Mouse (Mus musculus) megakaryocyte-erythroid progenitor cell, adult 5-6 weeks (primary cell): ENCODE measurements around the gene Mkrn2os. TPM values are rescaled to one million over a fixed set of nuclear protein-coding genes. Genes with fewer than 3 reads are reported as not detected.

ENCODE experiments used
- ATAC-seq: replicated peaks from 2 replicates; pipeline ENCODE4 v1.8.0; 2016; ENCODE audit warnings: mild to moderate bottlenecking, inconsistent platforms; ENCODE audit not compliant: severe bottlenecking, poor library complexity, low FRiP score, low TSS enrichment
- total RNA-seq, 2 experiments: library from RNA; stranded (forward) in 1 of 2; stranded (reverse) in 1 of 2; fragments of 200-1000, 215-1000 nt in 1 of 2; fragments of >200 nt in 1 of 2; fragmentation: Nextera tagmentation in 1 of 2; gene quantifications; 2 replicates each; pipeline ENCODE4 v1.2.3; 2014 to 2017

Gene Mkrn2os
- total RNA-seq, 2 experiments from 2014 or later: not detected

GRCm38 (mm10) chr6:115584176-115584575 lies 8.2 kb downstream of the Mkrn2os start:
- ATAC-seq: peak; percentile 48; the same call in 1 of the 2 replicates

DNA sequence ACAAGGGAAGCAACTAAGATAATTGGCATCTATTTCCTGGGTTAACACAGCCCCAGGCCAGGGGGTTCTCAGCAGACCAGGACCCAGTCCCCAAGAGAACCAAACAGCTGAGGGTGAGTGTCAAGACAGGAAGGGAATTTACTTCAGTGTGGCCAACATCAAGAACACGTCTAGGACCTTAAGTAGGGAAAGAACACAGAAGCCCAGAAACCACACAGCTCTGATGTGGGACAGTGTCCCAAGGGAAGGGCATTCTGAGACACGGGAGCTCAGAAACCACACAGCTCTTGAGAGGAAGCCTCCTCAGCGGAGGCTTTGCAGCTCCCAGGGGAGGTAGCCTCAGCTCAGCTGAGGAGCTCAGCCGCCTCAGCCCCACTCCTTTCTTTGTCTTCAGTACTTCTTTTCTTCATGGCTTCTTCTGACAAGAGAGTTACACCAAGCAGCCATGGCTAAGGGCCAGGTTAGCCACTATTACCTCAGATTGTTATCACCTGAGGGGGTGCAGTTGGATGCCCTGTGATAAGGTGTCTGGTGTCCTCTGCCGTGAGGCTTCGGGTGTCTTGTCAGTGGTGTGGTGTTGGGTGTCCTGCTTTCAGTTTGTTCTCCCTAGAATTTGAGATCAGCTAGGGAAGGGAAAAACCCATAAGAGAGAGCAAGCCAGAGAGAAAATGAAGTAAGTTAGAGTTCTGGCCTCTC lies 8.8 kb downstream of the Mkrn2os start:
- ATAC-seq: peak; percentile 72

DNA sequence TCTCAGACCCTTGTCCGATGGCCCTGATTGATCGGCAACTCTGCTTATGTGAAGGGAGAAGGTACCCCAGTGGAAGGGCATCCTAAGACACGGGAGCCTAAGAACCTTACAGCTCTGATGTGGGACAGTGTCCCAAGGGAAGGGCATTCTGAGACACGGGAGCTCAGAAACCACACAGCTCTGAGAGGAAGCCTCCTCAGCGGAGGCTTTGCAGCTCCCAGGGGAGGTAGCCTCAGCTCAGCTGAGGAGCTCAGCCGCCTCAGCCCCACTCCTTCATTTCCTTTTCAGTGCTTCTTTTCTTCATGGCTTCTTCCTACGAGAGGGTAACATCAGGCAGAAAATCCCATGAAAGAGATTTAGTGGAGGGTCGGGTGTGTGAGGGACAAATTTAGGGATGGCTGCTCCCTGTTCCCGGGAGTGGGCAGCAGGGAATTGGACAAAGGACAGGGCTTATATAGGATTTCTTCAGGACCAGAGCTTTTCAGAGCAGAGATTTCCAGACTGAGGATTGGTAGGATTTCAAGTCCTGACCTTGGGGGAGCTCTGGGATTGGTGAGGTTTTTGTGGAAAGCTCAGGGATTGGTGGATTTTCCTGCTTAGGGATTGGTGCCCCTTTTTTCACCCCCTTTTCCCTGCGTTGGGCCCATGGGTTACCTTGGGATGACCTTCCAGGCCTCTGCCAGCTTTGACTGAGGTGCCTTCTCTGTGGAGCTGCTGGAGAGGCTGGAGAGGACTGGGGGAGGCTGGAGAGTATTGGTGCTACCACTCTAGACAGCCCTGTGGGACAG lies 9.9 kb downstream of the Mkrn2os start:
- ATAC-seq: no peak

DNA sequence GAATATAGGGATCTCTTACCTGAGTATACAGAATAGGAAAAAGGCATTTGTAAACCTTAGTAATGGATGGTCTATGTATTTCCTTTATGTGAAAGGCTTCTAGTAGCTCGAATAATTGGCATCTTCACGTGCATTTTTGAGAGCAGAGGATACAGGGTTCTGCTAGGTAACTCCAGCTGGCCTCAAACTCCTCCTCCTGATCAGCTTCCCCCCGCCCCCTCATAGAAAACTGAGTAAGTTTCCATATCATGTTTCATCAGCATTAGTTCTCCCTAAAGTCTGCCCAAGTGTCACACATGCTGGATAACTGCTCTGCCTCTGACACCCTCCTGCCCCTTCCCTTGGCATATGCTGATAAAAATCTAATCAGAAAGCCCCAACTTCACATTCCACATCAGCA lies 11.6 kb downstream of the Mkrn2os start:
- no peak for ATAC-seq

DNA sequence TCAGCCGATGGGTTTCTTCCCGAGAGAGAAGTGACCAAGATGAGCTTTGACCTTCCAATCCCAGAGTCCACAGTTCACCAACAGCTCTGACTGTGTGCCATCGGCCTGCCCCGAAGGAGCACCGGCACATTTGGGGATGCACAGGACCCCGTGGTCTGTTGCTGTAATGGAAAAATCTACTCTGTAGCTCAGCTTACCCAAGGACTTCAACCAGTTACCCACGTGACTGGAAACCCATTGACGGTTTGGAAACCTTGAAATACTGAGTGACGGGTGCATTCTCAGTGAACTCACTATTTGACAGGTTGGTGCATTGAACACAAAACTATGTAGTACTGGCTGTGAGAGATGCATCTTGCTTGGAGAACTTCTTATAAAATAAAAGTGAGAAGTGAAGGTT lies 14.4 kb downstream of the Mkrn2os start:
- ATAC-seq: no peak

GRCm38 (mm10) chr6:115577407-115577806 lies 15.0 kb downstream of the Mkrn2os start:
- no peak for ATAC-seq

GRCm38 (mm10) chr6:115574171-115574570 lies 18.2 kb downstream of the Mkrn2os start:
- no peak for ATAC-seq

DNA sequence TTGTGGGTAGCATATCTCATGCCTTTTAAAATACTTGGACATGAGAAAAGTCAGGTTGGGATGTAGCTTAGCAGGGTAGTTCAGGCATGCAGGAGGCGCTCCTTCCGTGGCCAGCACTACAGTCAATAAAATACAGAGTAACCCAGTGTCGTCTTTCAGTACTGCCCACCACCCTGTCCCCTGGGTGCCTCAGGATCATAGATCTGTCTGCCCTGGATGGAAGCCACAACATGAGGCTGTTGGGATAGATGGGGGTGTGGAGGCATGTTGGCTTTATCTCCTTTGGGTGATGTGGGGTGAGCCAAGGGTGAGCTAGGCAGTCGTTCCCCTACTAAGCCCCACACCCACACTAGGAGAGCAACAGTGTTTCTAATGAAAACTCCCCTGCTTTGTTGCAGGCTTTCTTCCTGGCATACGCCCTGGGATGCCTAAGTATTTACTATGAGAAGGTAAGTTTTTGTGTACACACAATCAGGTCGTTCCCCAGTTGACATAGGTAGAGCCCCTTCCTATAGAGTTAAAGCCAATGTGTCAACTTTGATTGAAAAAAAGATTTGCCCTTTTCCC lies 26.8 kb downstream of the Mkrn2os start:
- no peak for ATAC-seq

DNA sequence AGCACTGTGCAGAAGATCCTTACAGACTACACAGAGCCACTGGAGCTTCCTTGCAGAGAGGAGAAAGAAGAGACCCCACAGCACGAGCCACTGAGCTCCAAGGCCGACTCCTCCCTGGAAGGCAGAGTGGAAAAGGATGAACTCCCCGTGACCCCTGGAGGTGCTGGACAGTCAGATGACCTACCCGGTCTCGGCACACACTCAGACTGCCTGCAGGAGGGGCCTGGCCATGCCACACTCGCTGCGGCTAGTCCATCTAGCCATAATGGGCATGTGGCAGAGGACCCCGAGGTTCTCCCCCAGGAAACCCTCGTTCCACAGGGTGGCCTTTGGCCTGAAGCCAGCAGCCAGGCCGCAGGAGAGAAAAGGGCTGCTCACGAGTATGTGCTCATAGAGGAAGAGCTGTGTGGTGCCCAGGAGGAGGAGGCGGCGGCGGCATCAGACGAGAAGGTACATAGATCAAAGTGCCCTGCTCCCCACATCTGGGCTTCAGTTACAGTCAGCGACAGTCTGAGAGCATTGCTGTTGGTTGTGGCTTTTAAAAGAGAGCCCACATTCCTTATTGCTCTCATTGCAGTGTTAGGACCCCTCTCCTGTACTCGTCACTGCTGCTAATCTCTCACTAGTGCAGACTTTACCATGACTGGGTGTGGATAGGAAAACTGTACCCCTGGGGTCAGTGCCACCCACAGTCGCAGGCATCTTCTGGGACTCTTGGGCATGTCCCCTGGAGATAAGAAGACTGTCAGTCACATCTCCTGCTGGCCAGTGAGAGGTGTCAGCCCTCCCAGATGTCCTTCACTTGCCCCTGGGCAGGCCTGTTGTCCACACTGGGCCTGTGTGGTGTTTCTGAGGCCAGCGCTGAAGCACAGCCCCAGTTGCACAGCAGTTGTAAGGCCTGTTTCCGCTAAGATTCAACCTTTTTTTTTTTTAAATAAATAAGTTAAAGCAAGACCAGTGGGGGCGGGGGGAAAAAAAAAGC lies 32.4 kb downstream of the Mkrn2os start:
- no peak for ATAC-seq

- ATAC-seq: no peak
Observed at GRCm38 (mm10) chr6:115558176-115558575, 34.2 kb downstream of the Mkrn2os start.

GRCm38 (mm10) chr6:115555485-115555884 lies 36.9 kb downstream of the Mkrn2os start:
- no peak for ATAC-seq

- ATAC-seq: peak; percentile 39
Observed at GRCm38 (mm10) chr6:115546276-115546675, 46.1 kb downstream of the Mkrn2os start.

- peak; percentile 91 for ATAC-seq
Observed at GRCm38 (mm10) chr6:115544442-115544970, 47.9 kb downstream of the Mkrn2os start, which contains the start of gene Tsen2. Gene Tsen2, plus strand, starts transcription at chr6:115544664.

DNA sequence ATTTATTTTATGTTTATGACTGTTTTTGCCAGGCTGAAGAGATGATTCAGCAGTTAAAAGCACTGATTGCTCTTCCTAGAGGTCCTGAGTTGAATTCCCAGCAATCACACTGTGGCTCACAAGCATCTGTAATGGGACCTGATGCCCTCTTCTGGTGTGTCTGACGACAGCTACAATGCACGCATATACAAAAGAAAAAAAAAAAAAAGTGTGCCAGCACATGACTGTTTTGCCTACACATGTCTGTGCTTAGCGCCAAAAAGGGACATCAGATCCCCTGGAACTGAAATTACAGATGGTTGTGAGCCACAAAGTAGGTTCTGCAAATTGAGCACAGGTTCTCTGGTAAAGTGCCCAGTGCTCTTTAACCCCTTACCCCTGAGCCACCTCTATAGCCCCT lies 50.0 kb downstream of the Mkrn2os start:
- no peak for ATAC-seq

DNA sequence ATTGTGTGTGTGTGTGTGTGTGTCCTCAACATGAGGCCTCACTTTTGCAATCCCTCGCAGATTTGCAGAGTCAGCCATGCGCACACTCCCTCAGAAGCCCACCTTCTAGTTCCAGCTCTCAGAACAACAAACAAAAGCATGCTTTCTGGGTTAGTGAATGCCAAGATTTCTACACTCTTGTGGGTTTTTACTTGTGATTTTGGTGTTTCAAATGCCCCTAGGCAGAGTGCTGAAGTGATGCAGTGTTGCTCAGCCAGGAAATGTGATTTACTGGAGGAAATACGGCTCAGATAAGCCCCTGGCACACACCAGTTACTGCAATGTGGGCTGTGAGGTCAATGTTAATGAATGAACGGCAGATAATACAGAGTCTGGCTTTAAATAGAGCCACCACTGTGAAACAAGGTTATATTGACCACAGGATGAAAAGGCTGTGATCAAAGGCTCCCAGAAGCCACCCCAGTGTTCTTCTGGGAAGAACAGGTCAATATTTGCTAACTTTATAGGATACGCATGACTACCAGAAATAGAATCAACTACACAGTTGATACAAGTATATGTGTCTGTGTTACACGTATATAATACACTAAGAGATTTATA lies 50.6 kb downstream of the Mkrn2os start:
- ATAC-seq: no peak

DNA sequence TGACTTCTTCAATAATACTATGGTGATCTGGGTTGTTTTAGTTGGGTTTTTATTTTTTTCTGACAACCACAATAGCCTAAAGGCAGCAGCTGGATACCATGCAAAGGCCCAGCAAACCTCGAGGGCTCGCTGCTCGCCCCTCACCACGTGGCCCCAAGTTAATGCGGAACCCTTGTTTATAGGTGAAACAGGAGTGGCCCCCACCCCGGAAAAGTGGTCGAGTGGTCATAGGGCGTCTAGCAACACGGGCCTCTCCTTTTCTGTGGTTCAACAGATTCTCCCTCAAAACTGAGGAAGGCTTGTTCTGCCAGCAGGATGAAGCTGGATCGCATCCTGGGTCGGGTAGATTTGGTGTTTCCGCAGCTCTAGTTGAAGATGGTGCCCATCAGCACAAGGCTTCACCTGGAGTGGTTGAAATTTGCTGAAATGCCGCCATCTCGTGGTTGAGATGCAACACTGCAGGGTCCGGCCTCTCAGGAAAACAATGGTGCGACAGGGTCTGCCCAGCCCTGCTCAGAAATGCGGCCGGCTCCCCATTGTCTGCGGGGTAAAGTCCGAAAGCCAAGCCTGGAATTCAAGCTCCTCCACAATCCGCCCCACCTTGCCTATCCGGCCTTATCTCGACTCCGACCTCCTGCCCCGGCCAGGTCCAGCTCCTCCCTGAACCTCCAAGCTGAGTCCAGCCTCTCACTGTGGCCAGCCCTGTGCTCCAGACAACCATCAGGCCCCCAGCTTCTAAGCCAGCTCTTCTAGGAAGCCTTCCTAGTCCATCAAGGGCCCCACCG lies 53.5 kb downstream of the Mkrn2os start:
- ATAC-seq: peak; percentile 73

- ATAC-seq: no peak
Observed at GRCm38 (mm10) chr6:115536169-115536568, 56.2 kb downstream of the Mkrn2os start.

GRCm38 (mm10) chr6:115534617-115535016 lies 57.8 kb downstream of the Mkrn2os start:
- ATAC-seq: no peak
